Mouse (Mus musculus): ENCODE data around the gene Fam208b.
"Not testable (repeated sequence)": the region's sequence is repeated elsewhere in the genome, so short reads cannot be mapped to it uniquely, and the experiment has no call there.

Fam208b gene

GRCm38 (mm10) chr13:3519994-3520393 lies 90.9 kb downstream of the Fam208b start:
- in situ Hi-C loops (cut with MboI, MseI): not testable (repeated sequence)

DNA sequence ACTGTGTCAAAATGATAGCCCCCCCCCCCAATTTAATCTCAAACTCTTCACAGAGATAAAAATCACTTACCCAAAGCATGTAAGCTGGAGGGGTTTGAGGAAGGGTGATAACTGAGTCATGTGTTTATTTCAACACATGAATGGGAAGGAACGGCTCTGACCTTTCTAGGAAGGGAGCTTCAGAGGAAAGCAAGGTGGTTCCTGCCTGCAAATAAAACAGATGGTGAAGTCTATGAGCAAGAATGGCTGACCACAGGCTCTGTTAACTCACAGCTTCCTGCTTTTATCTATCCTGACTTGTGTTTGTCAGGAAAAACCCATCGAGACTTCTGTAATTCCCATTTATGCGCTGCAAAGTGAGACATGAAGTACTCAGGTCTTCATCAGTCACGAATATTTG lies 91.6 kb downstream of the Fam208b start:
- in situ Hi-C loops (cut with MboI, MseI): not testable (repeated sequence)
